Mouse (Mus musculus) thymus, adult 2 months (tissue): Measurements from ENCODE around the gene Cntnap2. TPM values are rescaled to one million over a fixed set of nuclear protein-coding genes. Genes with fewer than 3 reads are reported as not detected.

Experiments
- DNase-seq: peaks from one replicate; pipeline ENCODE4 v3.0.0; 2021
- H3K27ac ChIP-seq: fragments of 200-500 bp; 2 replicates; pipeline ENCODE4 v1.5.1; 2012; ENCODE audit warnings: low read length, control low read depth; ENCODE audit not compliant: control insufficient read depth, insufficient read depth
- H3K27me3 ChIP-seq: fragments of 200-500 bp; 2 replicates; pipeline ENCODE4 v1.6.1; 2012; ENCODE audit warnings: mild to moderate bottlenecking, low read length, moderate library complexity, mixed read lengths; ENCODE audit not compliant: control insufficient read depth, insufficient read depth
- H3K36me3 ChIP-seq: fragments of 200-500 bp; 2 replicates; pipeline ENCODE4 v1.6.1; 2012; ENCODE audit warnings: mild to moderate bottlenecking, low read length, moderate library complexity; ENCODE audit not compliant: control insufficient read depth, insufficient read depth
- H3K4me1 ChIP-seq: fragments of 200-500 bp; replicated peaks from 2 replicates; pipeline ENCODE4 v1.6.1; 2012; ENCODE audit warnings: low read length; ENCODE audit not compliant: control insufficient read depth, insufficient read depth
- H3K4me3 ChIP-seq: fragments of 200-500 bp; 2 replicates; pipeline ENCODE4 v1.5.1; 2012; ENCODE audit warnings: mild to moderate bottlenecking, low read length, control low read depth, moderate library complexity; ENCODE audit not compliant: control insufficient read depth, insufficient read depth
- CTCF ChIP-seq: fragments of 200-500 bp; IDR thresholded peaks from 2 replicates; pipeline ENCODE4 v1.5.1; 2012; ENCODE audit warnings: mild to moderate bottlenecking, control low read depth, low read length, moderate library complexity, borderline replicate concordance; ENCODE audit not compliant: control insufficient read depth, poor library complexity, insufficient read depth; ENCODE audit errors: extremely low read depth
- POLR2A ChIP-seq: fragments of 200-500 bp; IDR thresholded peaks from 2 replicates; pipeline ENCODE4 v1.6.1; 2012; ENCODE audit warnings: mild to moderate bottlenecking, low read length, control low read depth, moderate library complexity; ENCODE audit not compliant: control insufficient read depth, poor library complexity, insufficient read depth; ENCODE audit errors: extremely low read depth
- WGBS: fragments of 180-500 bp; shearing (Covaris S2); methylation state at CpG from one replicate; pipeline ENCODE4 v1.1.7; 2018; 5-methylcytosine and 5-hydroxymethylcytosine counted together
- polyA plus RNA-seq: library from polyadenylated mRNA; depleted of rRNA; stranded (reverse); fragments of >200 nt; gene quantifications from 2 replicates; pipeline ENCODE4 v1.2.3, GENCODE M21; 2012

Gene Cntnap2
- polyA plus RNA-seq, 1 experiment, result 1.0 TPM

- DNase-seq, result no peak
- no peaks in the 10 kb centered on the region for H3K27me3 ChIP-seq
- H3K4me3 ChIP-seq, result no peak overlapping the region
- H3K4me1 ChIP-seq, result peaks cover 5% of the 10 kb centered on the region
- H3K36me3 ChIP-seq, result no peaks in the 10 kb centered on the region
- WGBS, result 83% methylated on average over 7 of the region's 7 CpGs
- TF ChIP-seq CTCF (no peak), POLR2A (no peak)
- no peak overlapping the region for H3K27ac ChIP-seq
Observed at GRCm38 (mm10) chr6:47244642-47245041, 2185.5 kb downstream of the Cntnap2 start.

- Histone ChIP-seq H3K27ac (no peak overlapping the region), H3K27me3 (no peaks in the 10 kb centered on the region), H3K4me1 (no peaks in the 10 kb centered on the region), H3K4me3 (no peak overlapping the region), H3K36me3 (no peaks in the 10 kb centered on the region)
- TF ChIP-seq POLR2A, result no peak
- TF ChIP-seq CTCF, result no peak
- DNase-seq, result no peak
- 86% methylated on average over 2 of the region's 2 CpGs for WGBS
Observed at GRCm38 (mm10) chr6:47255270-47255669, 2196.1 kb downstream of the Cntnap2 start.

GRCm38 (mm10) chr6:47256227-47256887 is 2197.2 kb downstream of the Cntnap2 start:
- Histone ChIP-seq H3K36me3 (no peaks in the 10 kb centered on the region), H3K27ac (no peak overlapping the region), H3K4me1 (no peaks in the 10 kb centered on the region), H3K27me3 (no peaks in the 10 kb centered on the region), H3K4me3 (no peak overlapping the region)
- TF ChIP-seq CTCF, result no peak
- TF ChIP-seq POLR2A, result no peak
- WGBS, result 96% methylated on average over 4 of the region's 4 CpGs
- no peak for DNase-seq

- Histone ChIP-seq H3K4me3 (no peak overlapping the region), H3K27me3 (no peaks in the 10 kb centered on the region), H3K36me3 (no peaks in the 10 kb centered on the region), H3K27ac (no peak overlapping the region), H3K4me1 (no peaks in the 10 kb centered on the region)
- 77% methylated on average over 3 of the region's 3 CpGs for WGBS
- DNase-seq, result no peak
- TF ChIP-seq CTCF (no peak), POLR2A (no peak)
Observed at GRCm38 (mm10) chr6:47256918-47257506, 2197.9 kb downstream of the Cntnap2 start.

- no peak overlapping the region for H3K27ac ChIP-seq
- no peak overlapping the region for H3K4me3 ChIP-seq
- 88% methylated on average over 3 of the region's 3 CpGs for WGBS
- no peaks in the 10 kb centered on the region for H3K36me3 ChIP-seq
- H3K27me3 ChIP-seq, result no peaks in the 10 kb centered on the region
- DNase-seq, result no peak
- TF ChIP-seq CTCF, result no peak
- no peak for TF ChIP-seq POLR2A
- no peaks in the 10 kb centered on the region for H3K4me1 ChIP-seq
Observed at GRCm38 (mm10) chr6:47259626-47260114, 2200.5 kb downstream of the Cntnap2 start.

- Histone ChIP-seq H3K4me3 (no peak overlapping the region), H3K27ac (no peak overlapping the region), H3K36me3 (no peaks in the 10 kb centered on the region), H3K27me3 (no peaks in the 10 kb centered on the region), H3K4me1 (no peaks in the 10 kb centered on the region)
- no peak for DNase-seq
- TF ChIP-seq CTCF, result no peak
- no peak for TF ChIP-seq POLR2A
- 84% methylated on average over 3 of the region's 3 CpGs for WGBS
Observed at GRCm38 (mm10) chr6:47267236-47267635, 2208.1 kb downstream of the Cntnap2 start.
